Mouse (Mus musculus) left cerebral cortex, adult 8-10 months (tissue): ENCODE results near the gene Eri3. TPM values are rescaled to one million over a fixed set of nuclear protein-coding genes. Genes with fewer than 3 reads are reported as not detected.

ENCODE experiments used
- microRNA-seq, 2 experiments: library from miRNA; unstranded; fragments of <30 nt; microRNA quantifications; one replicate each; pipeline ENCODE4 v1.2.0; 2022
- total RNA-seq, 4 experiments: library from RNA; stranded (reverse); gene quantifications; 2 replicates each; pipeline ENCODE4 v1.2.4; 2022

Gene Eri3
- total RNA-seq, 4 experiments from 2014 or later, result 212 to 232 (median 224) TPM

Small RNA genes within 50 kb of the gene (microRNA-seq; reads per million reads assigned to microRNA genes)
- 0 reads per million in 2 experiments for gene Gm25559

Other genes with a start within 250 kb of the Eri3 start
- gene Rnf220, start 53.3 kb upstream of the Eri3 start, total RNA-seq, result 100 to 1,000 TPM; 202 to 206 (median 204) TPM
- gene Dmap1, start 131.9 kb downstream of the Eri3 start, total RNA-seq, result 10 to 100 TPM; 39.4 to 44.3 (median 41.7) TPM
- not detected for gene Gm12845, start 174.0 kb downstream of the Eri3 start, total RNA-seq
- not detected for gene Klf17, start 215.3 kb downstream of the Eri3 start, total RNA-seq